Mouse (Mus musculus): Measurements from ENCODE around the gene Gm49333. TPM values are rescaled to one million over a fixed set of nuclear protein-coding genes. Genes with fewer than 3 reads are reported as not detected.

Gm49333 gene
- total and polyA plus RNA-seq, 2 experiments from 2014 or later = not detected

DNA sequence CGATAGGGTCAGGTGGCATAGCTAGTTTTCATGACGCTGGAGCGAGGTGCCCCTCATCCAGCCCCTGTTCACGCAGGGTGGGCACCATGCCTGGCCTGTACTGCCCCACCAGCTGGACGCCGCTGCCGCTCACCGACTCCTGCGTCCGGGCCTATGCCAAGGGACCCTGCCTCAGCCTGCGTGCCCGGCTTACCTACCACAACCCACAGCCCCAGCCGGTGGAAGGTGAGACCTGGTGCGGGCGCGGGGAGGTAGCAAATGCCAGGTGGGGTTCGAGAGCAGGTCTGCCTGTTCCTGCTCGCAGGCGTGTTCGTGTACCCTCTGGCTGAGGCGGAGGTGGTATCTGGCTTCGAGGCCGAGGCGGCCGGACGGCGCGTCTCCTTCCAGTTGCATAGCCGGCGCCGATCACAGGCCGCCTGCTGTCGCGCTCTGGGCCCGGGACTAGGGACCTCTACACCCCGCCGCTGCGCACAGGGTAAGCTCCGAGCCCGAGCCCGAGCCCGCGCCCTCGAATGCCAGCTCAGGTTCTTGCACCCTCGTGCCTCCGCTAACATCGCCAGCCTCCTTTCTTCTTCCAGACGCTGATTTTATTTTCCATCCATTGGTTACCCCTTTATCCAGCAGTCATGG, 20.2 kb upstream of the Gm49333 start:
- 8% methylated on average over 48 of the region's 48 CpGs for WGBS
- peak overlapping the region; percentile 80 for H3K4me2 ChIP-seq (ENCODE audit: low read depth, low read length)
- no peak overlapping the region for H3K27ac ChIP-seq
- no peaks in the 10 kb centered on the region for H3K4me1 ChIP-seq (ENCODE audit: insufficient read depth, low read length)
- peaks cover 17% of the 10 kb centered on the region for H3K27me3 ChIP-seq (ENCODE audit: insufficient read depth, low read length)
- H3K9me3 ChIP-seq (ENCODE audit: low read length) = no peaks in the 10 kb centered on the region
- no peak for ATAC-seq
- TF ChIP-seq CTCF (IDR thresholded peaks at IDR 0.05; ENCODE audit: low read depth) = no peak
- no peaks in the 10 kb centered on the region for H3K36me3 ChIP-seq (ENCODE audit: insufficient read depth, low read length)
- peak overlapping the region; percentile 45 for H3K9ac ChIP-seq (replicated peaks; ENCODE audit: low read length)
- H3K4me3 ChIP-seq (ENCODE audit: low read length) = peak overlapping the region; percentile 43
- DNase-seq (ENCODE audit: low spot score) = peak; percentile 5

GRCm38 (mm10) chr16:20595060-20595673, 16.2 kb upstream of the Gm49333 start:
- H3K4me1 ChIP-seq (ENCODE audit: insufficient read depth, low read length) = no peaks in the 10 kb centered on the region
- WGBS = 76% methylated on average over 7 of the region's 7 CpGs
- no peak for DNase-seq (ENCODE audit: low spot score)
- H3K27me3 ChIP-seq (ENCODE audit: insufficient read depth, low read length) = peaks cover 17% of the 10 kb centered on the region
- H3K27ac ChIP-seq = no peak overlapping the region
- ATAC-seq = no peak
- H3K9ac ChIP-seq (replicated peaks; ENCODE audit: low read length) = no peak overlapping the region
- H3K4me2 ChIP-seq (ENCODE audit: low read depth, low read length) = no peak overlapping the region
- H3K4me3 ChIP-seq (ENCODE audit: low read length) = no peak overlapping the region
- H3K9me3 ChIP-seq (ENCODE audit: low read length) = no peaks in the 10 kb centered on the region
- no peak for TF ChIP-seq CTCF (IDR thresholded peaks at IDR 0.05; ENCODE audit: low read depth)
- no peaks in the 10 kb centered on the region for H3K36me3 ChIP-seq (ENCODE audit: insufficient read depth, low read length)

- no peak for TF ChIP-seq CTCF (IDR thresholded peaks at IDR 0.05; ENCODE audit: low read depth)
- WGBS = 84% methylated on average over 4 of the region's 4 CpGs
- ATAC-seq = no peak
These were observed 15.7 kb upstream of the Gm49333 start for GRCm38 (mm10) chr16:20595737-20596136.

DNA sequence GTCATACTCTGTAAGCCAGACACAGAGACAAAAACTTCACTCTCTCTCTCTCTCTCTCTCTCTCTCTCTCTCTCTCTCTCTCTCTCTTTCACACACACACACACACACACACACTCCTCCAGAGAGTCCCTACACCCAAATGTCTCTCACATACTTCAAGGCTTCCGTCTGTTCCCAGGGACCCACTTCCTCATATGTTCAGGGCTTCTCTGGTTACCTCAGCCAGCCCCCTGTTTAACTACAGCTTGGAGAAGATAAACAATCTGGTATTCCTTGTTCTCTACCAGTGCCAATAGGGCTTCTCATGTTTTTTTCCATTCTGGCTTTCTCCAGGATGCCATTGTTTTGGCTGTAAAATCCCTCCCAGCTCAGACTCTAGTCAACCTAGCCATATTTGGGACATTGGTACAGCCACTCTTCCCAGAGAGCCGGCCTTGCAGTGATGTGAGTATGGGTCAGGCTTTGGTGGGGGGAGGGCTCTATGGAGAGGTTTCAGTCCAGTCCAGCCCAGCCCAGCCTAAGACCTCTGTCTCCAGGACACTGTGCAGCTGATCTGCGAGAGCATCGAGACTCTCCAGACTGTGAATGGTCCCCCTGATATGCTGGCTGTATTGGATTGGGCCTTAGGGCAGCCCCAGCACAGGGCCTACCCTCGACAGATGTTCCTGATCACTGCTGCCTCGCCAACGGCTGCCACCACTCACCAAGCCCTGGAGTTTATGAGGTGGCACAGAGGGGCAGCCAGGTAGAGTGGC, 14.5 kb upstream of the Gm49333 start:
- Histone ChIP-seq H3K36me3 (ENCODE audit: insufficient read depth, low read length) (no peaks in the 10 kb centered on the region), H3K4me1 (ENCODE audit: insufficient read depth, low read length) (no peaks in the 10 kb centered on the region), H3K9me3 (ENCODE audit: low read length) (no peaks in the 10 kb centered on the region), H3K27ac (no peak overlapping the region), H3K9ac (replicated peaks; ENCODE audit: low read length) (no peak overlapping the region), H3K27me3 (ENCODE audit: insufficient read depth, low read length) (peaks cover 4% of the 10 kb centered on the region; the same call in 1 of the 2 replicates), H3K4me2 (ENCODE audit: low read depth, low read length) (no peak overlapping the region), H3K4me3 (ENCODE audit: low read length) (no peak overlapping the region)
- DNase-seq (ENCODE audit: low spot score) (no peak), ATAC-seq (no peak)
- TF ChIP-seq CTCF (IDR thresholded peaks at IDR 0.05; ENCODE audit: low read depth) = no peak
- WGBS = 70% methylated on average over 7 of the region's 7 CpGs

More at GRCm38 (mm10) chr16:20595737-20596136, 15.7 kb upstream of the Gm49333 start:
- Histone ChIP-seq H3K9me3 (ENCODE audit: low read length) (no peaks in the 10 kb centered on the region), H3K4me1 (ENCODE audit: insufficient read depth, low read length) (no peaks in the 10 kb centered on the region), H3K27ac (no peak overlapping the region), H3K9ac (replicated peaks; ENCODE audit: low read length) (no peak overlapping the region), H3K36me3 (ENCODE audit: insufficient read depth, low read length) (no peaks in the 10 kb centered on the region), H3K4me2 (ENCODE audit: low read depth, low read length) (no peak overlapping the region), H3K27me3 (ENCODE audit: insufficient read depth, low read length) (peaks cover 14% of the 10 kb centered on the region), H3K4me3 (ENCODE audit: low read length) (no peak overlapping the region)
- no peak for DNase-seq (ENCODE audit: low spot score)

DNA sequence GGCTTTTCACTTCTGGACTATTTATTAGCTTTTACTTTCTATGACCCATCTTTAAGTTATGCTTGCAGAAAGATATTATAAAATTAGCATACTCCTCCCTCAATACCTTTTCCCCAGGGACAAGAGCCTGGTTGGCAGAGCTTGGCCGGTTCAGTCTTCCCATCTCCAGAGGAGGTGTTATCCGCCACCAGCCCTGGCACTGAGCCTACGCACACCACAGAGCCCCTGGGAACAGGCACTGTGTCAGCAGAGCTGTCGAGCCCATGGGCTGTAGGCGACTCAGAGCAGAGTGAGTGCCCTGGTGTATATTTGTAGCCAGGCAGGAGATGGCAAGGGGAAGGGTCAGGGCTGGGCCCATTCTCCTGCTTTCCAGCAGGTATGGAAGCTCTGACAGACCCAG, 10.9 kb upstream of the Gm49333 start:
- ATAC-seq (no peak), DNase-seq (ENCODE audit: low spot score) (no peak)
- H3K27ac ChIP-seq = no peak overlapping the region
- no peak overlapping the region for H3K4me2 ChIP-seq (ENCODE audit: low read depth, low read length)
- H3K4me3 ChIP-seq (ENCODE audit: low read length) = no peak overlapping the region
- H3K9ac ChIP-seq (replicated peaks; ENCODE audit: low read length) = no peak overlapping the region
- WGBS = 46% methylated on average over 5 of the region's 5 CpGs
- TF ChIP-seq CTCF (IDR thresholded peaks at IDR 0.05; ENCODE audit: low read depth) = no peak
- peaks cover 16% of the 10 kb centered on the region; the same call in 1 of the 2 replicates for H3K36me3 ChIP-seq (ENCODE audit: insufficient read depth, low read length)
- no peaks in the 10 kb centered on the region for H3K9me3 ChIP-seq (ENCODE audit: low read length)
- H3K4me1 ChIP-seq (ENCODE audit: insufficient read depth, low read length) = no peaks in the 10 kb centered on the region
- no peaks in the 10 kb centered on the region for H3K27me3 ChIP-seq (ENCODE audit: insufficient read depth, low read length)

- ATAC-seq = 0 out of 2 replicates have a peak, but pooled peaks have one; percentile 8
- no peak overlapping the region for H3K4me2 ChIP-seq (ENCODE audit: low read depth, low read length)
- no peaks in the 10 kb centered on the region for H3K9me3 ChIP-seq (ENCODE audit: low read length)
- H3K4me3 ChIP-seq (ENCODE audit: low read length) = no peak overlapping the region
- 30% methylated on average over 9 of the region's 9 CpGs for WGBS
- no peaks in the 10 kb centered on the region for H3K4me1 ChIP-seq (ENCODE audit: insufficient read depth, low read length)
- no peaks in the 10 kb centered on the region for H3K27me3 ChIP-seq (ENCODE audit: insufficient read depth, low read length)
- H3K36me3 ChIP-seq (ENCODE audit: insufficient read depth, low read length) = peaks cover 31% of the 10 kb centered on the region; the same call in 1 of the 2 replicates
- H3K27ac ChIP-seq = no peak overlapping the region
- DNase-seq (ENCODE audit: low spot score) = peak; percentile 33
- H3K9ac ChIP-seq (replicated peaks; ENCODE audit: low read length) = no peak overlapping the region
- no peak for TF ChIP-seq CTCF (IDR thresholded peaks at IDR 0.05; ENCODE audit: low read depth)
These were observed 6.7 kb upstream of the Gm49333 start for GRCm38 (mm10) chr16:20604705-20605104.
